ENCODE assay signal across 8 mouse cellular contexts in genomic region chr4:95052025-95052899, GRCm38 (mm10). TPM values are rescaled to one million over a fixed set of nuclear protein-coding genes. Genes with fewer than 3 reads are reported as not detected.
DNase-seq lines count a peak whose midpoint lies in the region; ATAC-seq and TF ChIP-seq lines count a peak whose summit lies in the region.

Jun (minus strand) TSS chr4:95052222.

- peak; percentile 79 for ATAC-seq in erythroid progenitor cell, adult 5-6 weeks (replicated peaks; ENCODE audit: low FRiP score, poor library complexity, severe bottlenecking)
- peak; percentile 94 for ATAC-seq in heart, embryonic 12.5 days (ENCODE audit: insufficient number of reproducible peaks, low FRiP score)
- ATAC-seq in kidney, postnatal 0 days (replicated peaks; ENCODE audit: low FRiP score, low read depth), result peak; percentile 92
- peak; percentile 91 for ATAC-seq in liver, embryonic 11.5 days (replicated peaks; ENCODE audit: low FRiP score)
- ATAC-seq in stomach, embryonic 14.5 days (ENCODE audit: insufficient number of reproducible peaks, insufficient read depth, low FRiP score, low read depth), result peak; percentile 93

- no peaks in the 10 kb centered on the region for H3K27me3 ChIP-seq in C2C12 (ENCODE audit: control insufficient read depth, insufficient read depth, insufficient read length)
- H3K27me3 ChIP-seq in heart, embryonic 12.5 days (replicated peaks), result no peaks in the 10 kb centered on the region
- no peaks in the 10 kb centered on the region for H3K27me3 ChIP-seq in kidney, postnatal 0 days (ENCODE audit: insufficient read depth, low read length)
- H3K27me3 ChIP-seq in liver, embryonic 11.5 days (replicated peaks; ENCODE audit: control insufficient read depth, insufficient read depth, low read length), result peaks cover 2% of the 10 kb centered on the region; the same call in 1 of the 2 replicates
- H3K27me3 ChIP-seq in stomach, embryonic 14.5 days (ENCODE audit: control insufficient read depth, insufficient read depth, low read length), result no peaks in the 10 kb centered on the region

- peak within 1 kb of the TSS; percentile 100 for H3K27ac ChIP-seq in heart, embryonic 12.5 days (ENCODE audit: poor library complexity, severe bottlenecking)
- H3K27ac ChIP-seq in kidney, postnatal 0 days, result peak within 1 kb of the TSS; percentile 99
- H3K27ac ChIP-seq in liver, embryonic 11.5 days (ENCODE audit: low read depth, low read length), result peak within 1 kb of the TSS; percentile 83
- H3K27ac ChIP-seq in stomach, embryonic 14.5 days (ENCODE audit: low read length), result peak within 1 kb of the TSS; percentile 100

- DNase-seq in brain, embryonic 18.5 days (ENCODE audit: low read depth, low spot score), result peak; percentile 99
- peak; percentile 100 for DNase-seq in kidney, postnatal 0 days (ENCODE audit: low spot score)
- peak; percentile 98 for DNase-seq in liver, embryonic 11.5 days (ENCODE audit: low spot score)
- peak; percentile 100 for DNase-seq in naive thymus-derived CD4-positive, alpha-beta T cell, adult 2 months (ENCODE audit: low read depth)

- peak within 1 kb of the TSS; percentile 99 for H3K9ac ChIP-seq in heart, embryonic 12.5 days
- peak within 1 kb of the TSS; percentile 98 for H3K9ac ChIP-seq in kidney, postnatal 0 days (ENCODE audit: low read depth, low read length)
- peak within 1 kb of the TSS; percentile 79 for H3K9ac ChIP-seq in liver, embryonic 11.5 days (ENCODE audit: low read depth, low read length)
- peak within 1 kb of the TSS; percentile 98 for H3K9ac ChIP-seq in stomach, embryonic 14.5 days (replicated peaks; ENCODE audit: low read depth, low read length)

- peak within 1 kb of the TSS; percentile 88 for H3ac ChIP-seq in C2C12 (ENCODE audit: control insufficient read depth, insufficient read length, low read depth)

- peak within 1 kb of the TSS; percentile 85 for H3K4me2 ChIP-seq in heart, embryonic 12.5 days
- peak within 1 kb of the TSS; percentile 91 for H3K4me2 ChIP-seq in kidney, postnatal 0 days (ENCODE audit: low read length)
- peak within 1 kb of the TSS; percentile 97 for H3K4me2 ChIP-seq in liver, embryonic 11.5 days
- H3K4me2 ChIP-seq in stomach, embryonic 14.5 days (replicated peaks; ENCODE audit: low read depth, low read length), result peak within 1 kb of the TSS; percentile 76

- H3K9me3 ChIP-seq in heart, embryonic 12.5 days (replicated peaks), result no peaks in the 10 kb centered on the region
- H3K9me3 ChIP-seq in kidney, postnatal 0 days (replicated peaks; ENCODE audit: low read length), result no peaks in the 10 kb centered on the region
- no peaks in the 10 kb centered on the region for H3K9me3 ChIP-seq in liver, embryonic 11.5 days (ENCODE audit: control insufficient read depth, low read length)
- no peaks in the 10 kb centered on the region for H3K9me3 ChIP-seq in stomach, embryonic 14.5 days (ENCODE audit: control insufficient read depth, low read depth, low read length)

- peaks cover 14% of the 10 kb centered on the region for H3K4me1 ChIP-seq in heart, embryonic 12.5 days (replicated peaks)
- H3K4me1 ChIP-seq in kidney, postnatal 0 days (replicated peaks; ENCODE audit: insufficient read depth, low read length), result peaks cover 15% of the 10 kb centered on the region
- H3K4me1 ChIP-seq in liver, embryonic 11.5 days (replicated peaks; ENCODE audit: control insufficient read depth, insufficient read depth, low read length), result peaks cover 4% of the 10 kb centered on the region
- H3K4me1 ChIP-seq in stomach, embryonic 14.5 days (ENCODE audit: control insufficient read depth, insufficient read depth, low read length), result peaks cover 28% of the 10 kb centered on the region

- peak within 1 kb of the TSS; percentile 89 for H3K4me3 ChIP-seq in C2C12 (ENCODE audit: insufficient read depth, poor library complexity, severe bottlenecking)
- peak within 1 kb of the TSS; percentile 95 for H3K4me3 ChIP-seq in heart, embryonic 12.5 days
- peak within 1 kb of the TSS; percentile 94 for H3K4me3 ChIP-seq in kidney, postnatal 0 days (replicated peaks; ENCODE audit: low read depth, low read length)
- peak within 1 kb of the TSS; percentile 64 for H3K4me3 ChIP-seq in liver, embryonic 11.5 days (ENCODE audit: low read depth, low read length)
- H3K4me3 ChIP-seq in stomach, embryonic 14.5 days (ENCODE audit: low read depth, low read length), result peak within 1 kb of the TSS; percentile 97

- TF ChIP-seq CTCF in C2C12 (IDR thresholded peaks at IDR 0.05; ENCODE audit: control insufficient read depth, insufficient read depth, insufficient read length), result no peak
- TF ChIP-seq CTCF in kidney, postnatal 0 days (IDR thresholded peaks at IDR 0.05; ENCODE audit: low read depth), result no peak

- 1% methylated on average over 67 of the region's 68 CpGs for WGBS in heart, embryonic 12.5 days
- WGBS in kidney, postnatal 0 days, result 1% methylated on average over 66 of the region's 68 CpGs
- WGBS in liver, embryonic 11.5 days, result under 1% methylated on average over 64 of the region's 68 CpGs
- WGBS in stomach, embryonic 14.5 days, result under 1% methylated on average over 65 of the region's 68 CpGs

- peaks cover 37% of the 10 kb centered on the region for H3K79me2 ChIP-seq in C2C12 (ENCODE audit: control insufficient read depth, insufficient read depth)

- peaks cover 32% of the 10 kb centered on the region for H3K79me3 ChIP-seq in C2C12 (ENCODE audit: low read depth)

- peaks cover 27% of the 10 kb centered on the region for H3K36me3 ChIP-seq in C2C12 (ENCODE audit: control insufficient read depth, insufficient read depth)
- no peaks in the 10 kb centered on the region for H3K36me3 ChIP-seq in heart, embryonic 12.5 days
- H3K36me3 ChIP-seq in kidney, postnatal 0 days (ENCODE audit: insufficient read depth, low read length), result no peaks in the 10 kb centered on the region
- H3K36me3 ChIP-seq in liver, embryonic 11.5 days (ENCODE audit: control insufficient read depth, insufficient read depth, low read length), result no peaks in the 10 kb centered on the region
- H3K36me3 ChIP-seq in stomach, embryonic 14.5 days (ENCODE audit: control insufficient read depth, insufficient read depth, low read length), result no peaks in the 10 kb centered on the region

TF ChIP-seq in C2C12, 6 proteins besides CTCF, POLR2A, EP300 and RAD21:
- TF ChIP-seq FOSL1 (IDR thresholded peaks at IDR 0.05; ENCODE audit: insufficient read depth, low read length, poor library complexity, severe bottlenecking) (no peak), CEBPB (IDR thresholded peaks at IDR 0.05; ENCODE audit: low read depth) (peak; percentile 3)

RNA-seq across cellular contexts. Expression of gene Jun, which starts in this region (rescaled TPM):
- polyA plus RNA-seq in C2C12 (2012; fragmentation: generic; extraction: Trizol), result 71.4 TPM
- total RNA-seq in erythroid progenitor cell, adult 5-6 weeks (2015; ENCODE audit: low replicate concordance), result 10.8 and 24.7 TPM in 2 replicates
- total RNA-seq in erythroid progenitor cell, adult 5-6 weeks (2017; ENCODE audit: low replicate concordance), result 13.6 and 21.2 TPM in 2 replicates
- 95.0 and 95.1 TPM in 2 replicates for polyA plus RNA-seq in heart, embryonic 12.5 days (2016; fragmentation: Nextera tagmentation; extraction: Ambion mirVana)
- polyA plus RNA-seq in kidney, postnatal 0 days (2015; fragmentation: Nextera tagmentation; extraction: Ambion mirVana), result 55.1 and 60.1 TPM in 2 replicates
- polyA plus RNA-seq in liver, embryonic 11.5 days (2014; fragmentation: Nextera tagmentation; extraction: Ambion mirVana), result 16.4 and 20.7 TPM in 2 replicates
- 55.1 and 62.7 TPM in 2 replicates for polyA plus RNA-seq in stomach, embryonic 14.5 days (2014; fragmentation: Nextera tagmentation; extraction: Ambion mirVana)

Comparison
In these comparisons a context has a peak if more than half of its experiments do, and no peak if none do; other contexts are left out.
1. Peak in every context shown above with its lines: DNase-seq, ATAC-seq, H3K4me3 ChIP-seq and H3K27ac ChIP-seq.